Mouse (Mus musculus): Measurements from ENCODE around the gene Gm45799. TPM values are rescaled to one million over a fixed set of nuclear protein-coding genes. Genes with fewer than 3 reads are reported as not detected.
A peak's percentile ranks its signal among the peaks of the same experiment; 100 is the strongest.

Gene Gm45799
- polyA plus RNA-seq, 1 experiment, result 27.1 TPM

- TF ChIP-seq POLR2A (IDR thresholded peaks at IDR 0.05; ENCODE audit: low read depth, low read length) (no peak), CTCF (IDR thresholded peaks at IDR 0.05; ENCODE audit: borderline replicate concordance, insufficient read depth, low read length) (no peak)
- Histone ChIP-seq H3K27ac (ENCODE audit: insufficient read depth, low read length) (no peak overlapping the region), H3K4me3 (ENCODE audit: insufficient read depth, low read length) (no peak overlapping the region), H3K4me1 (ENCODE audit: control insufficient read depth, insufficient read depth, low read length) (0 out of 2 replicates have a peak, but pooled peaks cover 7% of the 10 kb centered on the region)
Measured at GRCm38 (mm10) chr7:105638776-105639175, 1.6 kb upstream of the Gm45799 start.

GRCm38 (mm10) chr7:105639304-105639703, 1.0 kb upstream of the Gm45799 start:
- H3K4me3 ChIP-seq (ENCODE audit: insufficient read depth, low read length), result peak overlapping the region; percentile 83
- H3K27ac ChIP-seq (ENCODE audit: insufficient read depth, low read length), result no peak overlapping the region
- no peak for TF ChIP-seq POLR2A (IDR thresholded peaks at IDR 0.05; ENCODE audit: low read depth, low read length)
- TF ChIP-seq CTCF (IDR thresholded peaks at IDR 0.05; ENCODE audit: borderline replicate concordance, insufficient read depth, low read length), result no peak
- 0 out of 2 replicates have a peak, but pooled peaks cover 6% of the 10 kb centered on the region for H3K4me1 ChIP-seq (ENCODE audit: control insufficient read depth, insufficient read depth, low read length)

GRCm38 (mm10) chr7:105639756-105640155, 596 bp upstream of the Gm45799 start, which contains the start of gene Timm10b:
Timm10b (plus strand) TSS chr7:105640056.
- Histone ChIP-seq H3K27ac (ENCODE audit: insufficient read depth, low read length) (peak within 1 kb of the TSS; percentile 59), H3K4me1 (ENCODE audit: control insufficient read depth, insufficient read depth, low read length) (0 out of 2 replicates have a peak, but pooled peaks cover 6% of the 10 kb centered on the region), H3K4me3 (ENCODE audit: insufficient read depth, low read length) (peak within 1 kb of the TSS; percentile 83)
- no peak for TF ChIP-seq POLR2A (IDR thresholded peaks at IDR 0.05; ENCODE audit: low read depth, low read length)
- no peak for TF ChIP-seq CTCF (IDR thresholded peaks at IDR 0.05; ENCODE audit: borderline replicate concordance, insufficient read depth, low read length)

- no peak for TF ChIP-seq CTCF (IDR thresholded peaks at IDR 0.05; ENCODE audit: borderline replicate concordance, insufficient read depth, low read length)
- no peak for TF ChIP-seq POLR2A (IDR thresholded peaks at IDR 0.05; ENCODE audit: low read depth, low read length)
- Histone ChIP-seq H3K4me3 (ENCODE audit: insufficient read depth, low read length) (peak overlapping the region; percentile 80), H3K4me1 (ENCODE audit: control insufficient read depth, insufficient read depth, low read length) (0 out of 2 replicates have a peak, but pooled peaks cover 6% of the 10 kb centered on the region), H3K27ac (ENCODE audit: insufficient read depth, low read length) (peak overlapping the region; percentile 59)
Measured at GRCm38 (mm10) chr7:105640894-105641255, 523 bp downstream of the Gm45799 start.

GRCm38 (mm10) chr7:105641936-105642335, 1.6 kb downstream of the Gm45799 start:
- no peak for TF ChIP-seq POLR2A (IDR thresholded peaks at IDR 0.05; ENCODE audit: low read depth, low read length)
- no peak for TF ChIP-seq CTCF (IDR thresholded peaks at IDR 0.05; ENCODE audit: borderline replicate concordance, insufficient read depth, low read length)
- Histone ChIP-seq H3K4me1 (ENCODE audit: control insufficient read depth, insufficient read depth, low read length) (0 out of 2 replicates have a peak, but pooled peaks cover 6% of the 10 kb centered on the region), H3K4me3 (ENCODE audit: insufficient read depth, low read length) (peak overlapping the region; percentile 22; the same call in 1 of the 2 replicates), H3K27ac (ENCODE audit: insufficient read depth, low read length) (peak overlapping the region; percentile 59; the same call in 1 of the 2 replicates)

- H3K27ac ChIP-seq (ENCODE audit: insufficient read depth, low read length), result 0 out of 2 replicates have a peak within 1 kb of the TSS, but pooled peaks have one; percentile 21
- TF ChIP-seq CTCF (IDR thresholded peaks at IDR 0.05; ENCODE audit: borderline replicate concordance, insufficient read depth, low read length) (peak; percentile 33; the same call in 1 of the 2 replicates), POLR2A (IDR thresholded peaks at IDR 0.05; ENCODE audit: low read depth, low read length) (peak; percentile 53; the same call in 1 of the 2 replicates)
- peak within 1 kb of the TSS; percentile 26 for H3K4me3 ChIP-seq (ENCODE audit: insufficient read depth, low read length)
- H3K4me1 ChIP-seq (ENCODE audit: control insufficient read depth, insufficient read depth, low read length), result no peaks in the 10 kb centered on the region
Measured at GRCm38 (mm10) chr7:105650639-105651435, 10.5 kb downstream of the Gm45799 start, which contains the start of gene Dnhd1. Dnhd1 (plus strand) TSS chr7:105650827.

GRCm38 (mm10) chr7:105685541-105686197, 45.3 kb downstream of the Gm45799 start:
- Histone ChIP-seq H3K4me3 (ENCODE audit: insufficient read depth, low read length) (no peak overlapping the region), H3K27ac (ENCODE audit: insufficient read depth, low read length) (no peak overlapping the region), H3K4me1 (ENCODE audit: control insufficient read depth, insufficient read depth, low read length) (no peaks in the 10 kb centered on the region)
- no peak for TF ChIP-seq POLR2A (IDR thresholded peaks at IDR 0.05; ENCODE audit: low read depth, low read length)
- no peak for TF ChIP-seq CTCF (IDR thresholded peaks at IDR 0.05; ENCODE audit: borderline replicate concordance, insufficient read depth, low read length)

GRCm38 (mm10) chr7:105690875-105691274, 50.5 kb downstream of the Gm45799 start:
- no peak overlapping the region for H3K4me3 ChIP-seq (ENCODE audit: insufficient read depth, low read length)
- no peak overlapping the region for H3K27ac ChIP-seq (ENCODE audit: insufficient read depth, low read length)
- TF ChIP-seq POLR2A (IDR thresholded peaks at IDR 0.05; ENCODE audit: low read depth, low read length) (no peak), CTCF (IDR thresholded peaks at IDR 0.05; ENCODE audit: borderline replicate concordance, insufficient read depth, low read length) (no peak)
- no peaks in the 10 kb centered on the region for H3K4me1 ChIP-seq (ENCODE audit: control insufficient read depth, insufficient read depth, low read length)

GRCm38 (mm10) chr7:105703184-105703583, 62.8 kb downstream of the Gm45799 start:
- TF ChIP-seq POLR2A (IDR thresholded peaks at IDR 0.05; ENCODE audit: low read depth, low read length) (no peak), CTCF (IDR thresholded peaks at IDR 0.05; ENCODE audit: borderline replicate concordance, insufficient read depth, low read length) (no peak)
- H3K27ac ChIP-seq (ENCODE audit: insufficient read depth, low read length), result no peak overlapping the region
- no peaks in the 10 kb centered on the region for H3K4me1 ChIP-seq (ENCODE audit: control insufficient read depth, insufficient read depth, low read length)
- no peak overlapping the region for H3K4me3 ChIP-seq (ENCODE audit: insufficient read depth, low read length)
